Comparison of ENCODE assay signal across 7 mouse cellular contexts in genomic region chr13:55319931-55320533, GRCm38 (mm10). TPM values are rescaled to one million over a fixed set of nuclear protein-coding genes. Genes with fewer than 3 reads are reported as not detected.
DNase-seq lines count a peak whose midpoint lies in the region; ATAC-seq and TF ChIP-seq lines count a peak whose summit lies in the region.

Prelid1 (plus strand) TSS chr13:55320500.

- H3K4me2 ChIP-seq in embryonic facial prominence, embryonic 14.5 days (ENCODE audit: low read depth, low read length): peak within 1 kb of the TSS; percentile 75
- peak within 1 kb of the TSS; percentile 97 for H3K4me2 ChIP-seq in heart, embryonic 13.5 days
- H3K4me2 ChIP-seq in midbrain, embryonic 16.5 days (ENCODE audit: low read length): peak within 1 kb of the TSS; percentile 97

- intact Hi-C loops in left cerebral cortex, postnatal 14 days (cut with DNase I): loop anchor here (10.0 kb wide), 1 partner anchor 525 kb away; no protein-coding TSS in a partner anchor

- no peak within 1 kb of the TSS for H3K27ac ChIP-seq in ES-Bruce4 (ENCODE audit: insufficient read depth, low read length)
- H3K27ac ChIP-seq in embryonic facial prominence, embryonic 14.5 days (replicated peaks; ENCODE audit: low read depth, low read length): no peak within 1 kb of the TSS
- H3K27ac ChIP-seq in heart, embryonic 13.5 days (replicated peaks): peak within 1 kb of the TSS; percentile 86
- peak within 1 kb of the TSS; percentile 84 for H3K27ac ChIP-seq in midbrain, embryonic 16.5 days (ENCODE audit: low read length)

- no peak for TF ChIP-seq EP300 in ES-Bruce4 (IDR thresholded peaks at IDR 0.05; ENCODE audit: insufficient read depth, low read depth, low read length)

- TF ChIP-seq CTCF in ES-Bruce4 (IDR thresholded peaks at IDR 0.05; ENCODE audit: low read depth, low read length): no peak

- no peak for DNase-seq in embryonic facial prominence, embryonic 14.5 days (ENCODE audit: low spot score)
- DNase-seq in left cerebral cortex, postnatal 14 days (ENCODE audit: low spot score in 2 of 2): no peak
- DNase-seq in urinary bladder, adult 18-20 months (ENCODE audit: low spot score in 2 of 2): no peak

- H3K27me3 ChIP-seq in ES-Bruce4 (ENCODE audit: control insufficient read depth, insufficient read depth, low read length, poor library complexity, severe bottlenecking): no peaks in the 10 kb centered on the region
- H3K27me3 ChIP-seq in embryonic facial prominence, embryonic 14.5 days (replicated peaks; ENCODE audit: control insufficient read depth, insufficient read depth, low read length): no peaks in the 10 kb centered on the region
- H3K27me3 ChIP-seq in heart, embryonic 13.5 days (replicated peaks): no peaks in the 10 kb centered on the region
- H3K27me3 ChIP-seq in midbrain, embryonic 16.5 days (ENCODE audit: control insufficient read depth, insufficient read depth, low read depth, low read length): no peaks in the 10 kb centered on the region

- 72% methylated on average over 4 of the region's 4 CpGs for WGBS in embryonic facial prominence, embryonic 14.5 days
- 51% methylated on average over 4 of the region's 4 CpGs for WGBS in heart, embryonic 13.5 days
- WGBS in midbrain, embryonic 16.5 days: 88% methylated on average over 4 of the region's 4 CpGs

- no peaks in the 10 kb centered on the region for H3K9me3 ChIP-seq in ES-Bruce4 (replicated peaks; ENCODE audit: control insufficient read depth, insufficient read depth, low read length, poor library complexity, severe bottlenecking)
- H3K9me3 ChIP-seq in embryonic facial prominence, embryonic 14.5 days (ENCODE audit: control insufficient read depth, low read length): no peaks in the 10 kb centered on the region
- no peaks in the 10 kb centered on the region for H3K9me3 ChIP-seq in heart, embryonic 13.5 days
- no peaks in the 10 kb centered on the region for H3K9me3 ChIP-seq in midbrain, embryonic 16.5 days (replicated peaks; ENCODE audit: control insufficient read depth, low read length, poor library complexity, severe bottlenecking)

- peak within 1 kb of the TSS; percentile 82 for H3K9ac ChIP-seq in ES-Bruce4 (ENCODE audit: low read depth, poor library complexity, severe bottlenecking)
- peak within 1 kb of the TSS; percentile 85 for H3K9ac ChIP-seq in embryonic facial prominence, embryonic 14.5 days (ENCODE audit: low read depth, low read length)
- H3K9ac ChIP-seq in heart, embryonic 13.5 days: peak within 1 kb of the TSS; percentile 98
- peak within 1 kb of the TSS; percentile 96 for H3K9ac ChIP-seq in midbrain, embryonic 16.5 days (ENCODE audit: low read depth, low read length)

- no peak for ATAC-seq in CD4-positive, CD25-positive, alpha-beta regulatory T cell, adult 4 months
- no peak for ATAC-seq in embryonic facial prominence, embryonic 14.5 days (ENCODE audit: low read depth)
- ATAC-seq in heart, embryonic 13.5 days (ENCODE audit: extremely low read depth, insufficient number of reproducible peaks, low FRiP score, low TSS enrichment): no peak
- no peak for ATAC-seq in midbrain, embryonic 16.5 days

- no peak for TF ChIP-seq POLR2A in ES-Bruce4 (IDR thresholded peaks at IDR 0.05; ENCODE audit: insufficient read depth, low read length)

- H3K4me3 ChIP-seq in ES-Bruce4 (ENCODE audit: low read depth, low read length): peak within 1 kb of the TSS; percentile 87
- H3K4me3 ChIP-seq in embryonic facial prominence, embryonic 14.5 days (ENCODE audit: low read depth, low read length): peak within 1 kb of the TSS; percentile 71
- peak within 1 kb of the TSS; percentile 95 for H3K4me3 ChIP-seq in heart, embryonic 13.5 days
- peak within 1 kb of the TSS; percentile 97 for H3K4me3 ChIP-seq in midbrain, embryonic 16.5 days (ENCODE audit: low read depth, low read length)

- peaks cover 16% of the 10 kb centered on the region for H3K36me3 ChIP-seq in ES-Bruce4 (ENCODE audit: control insufficient read depth, insufficient read depth, low read length, poor library complexity, severe bottlenecking)
- peaks cover 72% of the 10 kb centered on the region for H3K36me3 ChIP-seq in embryonic facial prominence, embryonic 14.5 days (ENCODE audit: control insufficient read depth, insufficient read depth, low read length)
- H3K36me3 ChIP-seq in heart, embryonic 13.5 days: peaks cover 80% of the 10 kb centered on the region
- H3K36me3 ChIP-seq in midbrain, embryonic 16.5 days (ENCODE audit: control insufficient read depth, insufficient read depth, low read length): peaks cover under 1% of the 10 kb centered on the region

- H3K4me1 ChIP-seq in ES-Bruce4 (ENCODE audit: control insufficient read depth, insufficient read depth, low read length): no peaks in the 10 kb centered on the region
- peaks cover 8% of the 10 kb centered on the region; the same call in 1 of the 2 replicates for H3K4me1 ChIP-seq in embryonic facial prominence, embryonic 14.5 days (ENCODE audit: control insufficient read depth, insufficient read depth, low read length)
- H3K4me1 ChIP-seq in heart, embryonic 13.5 days: peaks cover 35% of the 10 kb centered on the region
- H3K4me1 ChIP-seq in midbrain, embryonic 16.5 days (ENCODE audit: control insufficient read depth, insufficient read depth, low read length): peaks cover 26% of the 10 kb centered on the region

RNA-seq across cellular contexts. Expression of gene Prelid1, which starts in this region (rescaled TPM):
- polyA plus RNA-seq in CD4-positive, CD25-positive, alpha-beta regulatory T cell, adult 4 months (2017; shearing (Covaris generic)): 100 to 1,000 TPM; 207 to 213 TPM
- 230 and 234 TPM in 2 replicates for polyA plus RNA-seq in ES-Bruce4 (2011; ENCODE audit: insufficient read depth, insufficient read length, low read depth, missing spikeins)
- polyA plus RNA-seq in embryonic facial prominence, embryonic 14.5 days (2014; fragmentation: Nextera tagmentation; extraction: Ambion mirVana): 413 and 451 TPM in 2 replicates
- polyA plus RNA-seq in heart, embryonic 13.5 days (2015; fragmentation: Nextera tagmentation; extraction: Ambion mirVana): 355 and 381 TPM in 2 replicates
- total RNA-seq in left cerebral cortex, postnatal 14 days (2021): 100 to 1,000 TPM; 161 to 168 TPM
- polyA plus RNA-seq in midbrain, embryonic 16.5 days (2015; fragmentation: Nextera tagmentation; extraction: Ambion mirVana): 319 and 320 TPM in 2 replicates

Comparison
In these comparisons a context has a peak if more than half of its experiments do, and no peak if none do; other contexts are left out.
1. H3K27ac ChIP-seq: peak in heart, embryonic 13.5 days (single experiment) and midbrain, embryonic 16.5 days (single experiment); none in ES-Bruce4 (single experiment) and embryonic facial prominence, embryonic 14.5 days (single experiment).
2. Peak in every context shown above with its lines, with median percentiles within 50 percentile points of each other: H3K4me3 ChIP-seq, H3K9ac ChIP-seq and H3K4me2 ChIP-seq.